Mouse (Mus musculus) left cerebral cortex, postnatal 14 days (tissue): ENCODE measurements around the gene Cyp2c23. TPM values are rescaled to one million over a fixed set of nuclear protein-coding genes. Genes with fewer than 3 reads are reported as not detected.

Source experiments
- DNase-seq, 2 experiments: peaks; one replicate each; pipeline ENCODE4 v3.0.0; 2021 to 2022; ENCODE audit warnings: low spot score in 2 of 2, mixed read lengths in 1 of 2
- intact Hi-C: fragments of 180-260 bp; cut with DNase I; formaldehyde crosslinking; loops from one replicate; pipeline ENCODE4 v1.15.1; 2025
- total RNA-seq, 2 experiments: library from RNA; stranded (reverse); gene quantifications; 2 replicates each; pipeline ENCODE4 v1.2.3; 2021

The Cyp2c23 gene
- total RNA-seq, 2 experiments from 2014 or later = 0.24 to 0.40 TPM

- intact Hi-C loops = no loop called here
Observed at GRCm38 (mm10) chr19:44030024-44030423, 1.0 kb upstream of the Cyp2c23 start.

GRCm38 (mm10) chr19:44026956-44027530, 2.0 kb downstream of the Cyp2c23 start:
- DNase-seq = no peak
- intact Hi-C loops = no loop called here

More at GRCm38 (mm10) chr19:44030024-44030423, 1.0 kb upstream of the Cyp2c23 start:
- DNase-seq = no peak

- DNase-seq = no peak
- intact Hi-C loops = no loop called here
Observed at GRCm38 (mm10) chr19:44024921-44025585, 4.0 kb downstream of the Cyp2c23 start.

- no peak for DNase-seq
- intact Hi-C loops = no loop called here
Observed at GRCm38 (mm10) chr19:44023066-44023465, 5.9 kb downstream of the Cyp2c23 start.

- intact Hi-C loops = no loop called here
- no peak for DNase-seq
Observed at GRCm38 (mm10) chr19:44021502-44021901, 7.5 kb downstream of the Cyp2c23 start.

GRCm38 (mm10) chr19:44019739-44020138, 9.3 kb downstream of the Cyp2c23 start:
- no peak for DNase-seq
- intact Hi-C loops = no loop called here

GRCm38 (mm10) chr19:44013862-44014261, 15.1 kb downstream of the Cyp2c23 start:
- no peak for DNase-seq
- intact Hi-C loops = no loop called here

GRCm38 (mm10) chr19:44008784-44009183, 20.2 kb downstream of the Cyp2c23 start:
- no peak for DNase-seq

GRCm38 (mm10) chr19:44007186-44007585, 21.8 kb downstream of the Cyp2c23 start:
- DNase-seq = peak; percentile 25 to 55
- intact Hi-C loops = no loop called here

More at GRCm38 (mm10) chr19:44008784-44009183, 20.2 kb downstream of the Cyp2c23 start:
- intact Hi-C loops = no loop called here

GRCm38 (mm10) chr19:44005025-44005424, 24.0 kb downstream of the Cyp2c23 start:
- DNase-seq = no peak
- intact Hi-C loops = no loop called here

- DNase-seq = no peak
- intact Hi-C loops = no loop called here
Observed at GRCm38 (mm10) chr19:44004261-44004660, 24.7 kb downstream of the Cyp2c23 start.

- intact Hi-C loops = no loop called here
- peak; percentile 35 to 37 for DNase-seq
Observed at GRCm38 (mm10) chr19:44000720-44001119, 28.3 kb downstream of the Cyp2c23 start.

GRCm38 (mm10) chr19:44000061-44000460, 28.9 kb downstream of the Cyp2c23 start:
- intact Hi-C loops = no loop called here
- no peak for DNase-seq

- DNase-seq = no peak
- intact Hi-C loops = no loop called here
Observed at GRCm38 (mm10) chr19:43998802-43999527, 30.0 kb downstream of the Cyp2c23 start.

GRCm38 (mm10) chr19:43998101-43998500, 30.9 kb downstream of the Cyp2c23 start:
- DNase-seq = peak; percentile 67 to 74
- intact Hi-C loops = no loop called here

- DNase-seq = no peak
- intact Hi-C loops = no loop called here
Observed at GRCm38 (mm10) chr19:43995427-43995826, 33.6 kb downstream of the Cyp2c23 start.

GRCm38 (mm10) chr19:43992464-43992863, 36.5 kb downstream of the Cyp2c23 start:
- DNase-seq = no peak
- intact Hi-C loops = no loop called here

- DNase-seq = no peak
- intact Hi-C loops = no loop called here
Observed at GRCm38 (mm10) chr19:43990362-43990761, 38.6 kb downstream of the Cyp2c23 start.

- intact Hi-C loops = no loop called here
- DNase-seq = no peak
Observed at GRCm38 (mm10) chr19:43986069-43986794, 42.8 kb downstream of the Cyp2c23 start, which contains the start of gene Cpn1. Gene Cpn1, minus strand, starts transcription at chr19:43986556.

- DNase-seq = no peak
Observed at GRCm38 (mm10) chr19:43981992-43982391, 47.0 kb downstream of the Cyp2c23 start.

More at GRCm38 (mm10) chr19:43981992-43982391, 47.0 kb downstream of the Cyp2c23 start:
- intact Hi-C loops = no loop called here
